Mouse (Mus musculus): Measurements from ENCODE around the gene Gucy2c. TPM values are rescaled to one million over a fixed set of nuclear protein-coding genes. Genes with fewer than 3 reads are reported as not detected.

Gene Gucy2c
- polyA plus RNA-seq, 1 experiment from 2014 or later = 0.31 TPM

DNA sequence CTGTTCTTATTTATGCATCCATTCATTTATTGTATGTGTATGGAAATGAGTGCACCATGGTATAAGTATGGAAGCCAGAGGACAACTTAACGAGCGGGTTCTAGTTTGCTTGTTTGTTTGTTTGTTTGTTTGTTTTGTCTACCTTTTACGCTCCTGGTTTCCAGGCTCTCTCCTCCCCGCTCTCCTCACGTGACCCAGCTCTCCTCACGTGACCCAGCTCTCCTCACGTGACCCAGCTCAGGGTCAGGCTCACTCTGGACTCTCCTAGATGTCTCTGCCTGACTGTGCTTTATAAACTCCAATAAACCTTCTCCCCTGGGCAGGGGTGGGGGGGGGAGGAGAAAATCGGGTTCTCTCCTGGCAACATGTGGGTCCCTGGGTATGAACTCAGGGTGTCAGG is 130.9 kb downstream of the Gucy2c start:
- ATAC-seq (ENCODE audit: low read depth) = no peak
- 89% methylated on average over 8 of the region's 8 CpGs for WGBS

GRCm38 (mm10) chr6:136647455-136647861 is 134.1 kb downstream of the Gucy2c start:
- no peak overlapping the region for H3K4me3 ChIP-seq (ENCODE audit: low read depth, low read length)
- H3K36me3 ChIP-seq (ENCODE audit: control insufficient read depth, insufficient read depth, low read length) = no peaks in the 10 kb centered on the region
- H3K9me3 ChIP-seq (ENCODE audit: control insufficient read depth, low read length) = no peaks in the 10 kb centered on the region
- H3K27ac ChIP-seq (ENCODE audit: low read depth, low read length) = no peak overlapping the region
- H3K4me1 ChIP-seq (ENCODE audit: control insufficient read depth, insufficient read depth, low read length) = peaks cover 6% of the 10 kb centered on the region; the same call in 1 of the 2 replicates
- H3K9ac ChIP-seq (replicated peaks; ENCODE audit: low read depth, low read length) = no peak overlapping the region
- no peaks in the 10 kb centered on the region for H3K27me3 ChIP-seq (ENCODE audit: control insufficient read depth, insufficient read depth, low read length)
- WGBS = 86% methylated on average over 10 of the region's 10 CpGs
- ATAC-seq (ENCODE audit: low read depth) = no peak
- no peak overlapping the region for H3K4me2 ChIP-seq (ENCODE audit: low read depth, low read length)

More for the DNA sequence above, 130.9 kb downstream of the Gucy2c start:
- peaks cover 3% of the 10 kb centered on the region; the same call in 1 of the 2 replicates for H3K4me1 ChIP-seq (ENCODE audit: control insufficient read depth, insufficient read depth, low read length)
- no peaks in the 10 kb centered on the region for H3K36me3 ChIP-seq (ENCODE audit: control insufficient read depth, insufficient read depth, low read length)
- no peak overlapping the region for H3K27ac ChIP-seq (ENCODE audit: low read depth, low read length)
- H3K4me2 ChIP-seq (ENCODE audit: low read depth, low read length) = no peak overlapping the region
- no peaks in the 10 kb centered on the region for H3K27me3 ChIP-seq (ENCODE audit: control insufficient read depth, insufficient read depth, low read length)
- no peak overlapping the region for H3K4me3 ChIP-seq (ENCODE audit: low read depth, low read length)
- no peaks in the 10 kb centered on the region for H3K9me3 ChIP-seq (ENCODE audit: control insufficient read depth, low read length)
- H3K9ac ChIP-seq (replicated peaks; ENCODE audit: low read depth, low read length) = no peak overlapping the region

Small RNA genes lying within 50 kb of the gene (microRNA-seq; reads per million reads assigned to microRNA genes)
- not detected for gene Gm44364

Other genes starting within 250 kb of the Gucy2c start
- 0.30 and 0.52 TPM in 2 replicates for gene Plbd1, start 119.8 kb downstream of the Gucy2c start, polyA plus RNA-seq (2014; fragmentation: Nextera tagmentation; extraction: Ambion mirVana)
- 0.50 and 0.56 TPM in 2 replicates for gene Hist4h4, start 22.6 kb upstream of the Gucy2c start, polyA plus RNA-seq (2014; fragmentation: Nextera tagmentation; extraction: Ambion mirVana)
- gene H2afj, start 26.5 kb upstream of the Gucy2c start, polyA plus RNA-seq (2014; fragmentation: Nextera tagmentation; extraction: Ambion mirVana) = 92.1 and 103 TPM in 2 replicates
- gene BC049715, start 45.9 kb upstream of the Gucy2c start, polyA plus RNA-seq (2014; fragmentation: Nextera tagmentation; extraction: Ambion mirVana) = 1.1 and 1.8 TPM in 2 replicates
- gene Wbp11, start 46.5 kb upstream of the Gucy2c start, polyA plus RNA-seq (2014; fragmentation: Nextera tagmentation; extraction: Ambion mirVana) = 72.3 and 80.2 TPM in 2 replicates
- gene Smco3, start 53.7 kb upstream of the Gucy2c start, polyA plus RNA-seq (2014; fragmentation: Nextera tagmentation; extraction: Ambion mirVana) = 1.6 and 2.5 TPM in 2 replicates
- gene Art4, start 76.0 kb upstream of the Gucy2c start, polyA plus RNA-seq (2014; fragmentation: Nextera tagmentation; extraction: Ambion mirVana) = 0.23 TPM in 1 of 2 replicates, not detected in the other
- gene Mgp, start 94.1 kb upstream of the Gucy2c start, polyA plus RNA-seq (2014; fragmentation: Nextera tagmentation; extraction: Ambion mirVana) = 3.1 and 11.7 TPM in 2 replicates
- gene Erp27, start 140.4 kb upstream of the Gucy2c start, polyA plus RNA-seq (2014; fragmentation: Nextera tagmentation; extraction: Ambion mirVana) = not detected in 2 replicates
- gene Pde6h, start 142.1 kb upstream of the Gucy2c start, polyA plus RNA-seq (2014; fragmentation: Nextera tagmentation; extraction: Ambion mirVana) = not detected in 2 replicates
- 6.9 and 15.6 TPM in 2 replicates for gene Arhgdib, start 160.1 kb upstream of the Gucy2c start, polyA plus RNA-seq (2014; fragmentation: Nextera tagmentation; extraction: Ambion mirVana)

Data from neural tube, embryonic 14.5 days (tissue).